In the genomic region with DNA sequence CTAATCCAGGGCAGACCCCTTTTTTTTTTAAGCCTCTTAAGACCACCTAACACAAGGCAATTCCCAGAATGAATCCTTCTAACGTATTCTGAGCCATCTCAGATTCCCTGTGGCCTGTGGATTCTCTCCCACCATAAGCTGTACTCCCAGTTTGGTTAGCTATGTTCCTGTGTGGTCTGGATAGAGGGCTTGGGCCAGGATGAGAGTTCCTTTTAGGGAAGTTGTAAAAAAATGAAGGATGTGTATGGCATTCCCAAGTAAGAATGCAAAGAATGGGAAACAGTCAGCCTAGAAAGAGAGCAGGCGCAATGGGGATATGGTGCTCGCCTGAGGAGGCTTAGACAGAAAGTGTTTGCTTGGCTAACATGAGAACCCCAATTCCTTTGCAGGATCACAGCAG, we compare ENCODE assay signal across 26 mouse cellular contexts. TPM values are rescaled to one million over a fixed set of nuclear protein-coding genes. Genes with fewer than 3 reads are reported as not detected.
DNase-seq lines count a peak whose midpoint lies in the region; ATAC-seq and TF ChIP-seq lines count a peak whose summit lies in the region.
"Had no signal": no experiment of that assay in that cellular context is flagged by ENCODE, and none has a peak within 500 bp of the region (broad histone marks: within the 10 kb centered on the region; RNA-seq: fewer than 3 reads in every experiment).

No protein-coding gene starts in this region.

- DNase-seq in kidney, postnatal 36 days: no peak
- peak; percentile 22 for DNase-seq in lung, postnatal 0 days (ENCODE audit: low spot score)
- DNase-seq in lung, adult 2 months: no peak
- no peak for DNase-seq in right cerebral cortex, postnatal 25 days
- DNase-seq: adrenal gland, postnatal 14 days; cerebellum, adult 11 months; cerebellum, adult 9-10 months; embryo, embryonic 11 days; gastrocnemius, postnatal 25 days; heart, adult 11 months; kidney, adult 18-20 months; kidney, postnatal 14 days; liver, postnatal 0 days; midbrain, embryonic 14.5 days; right cerebral cortex, postnatal 14 days had no signal

- H3K4me2 ChIP-seq in kidney, embryonic 16.5 days (replicated peaks; ENCODE audit: low read depth, low read length): no peak overlapping the region
- no peak overlapping the region for H3K4me2 ChIP-seq in lung, postnatal 0 days (replicated peaks; ENCODE audit: low read depth, low read length)
- H3K4me2 ChIP-seq in stomach, embryonic 16.5 days (ENCODE audit: low read depth, low read length): no peak overlapping the region
- H3K4me2 ChIP-seq: embryonic facial prominence, embryonic 12.5 days; forebrain, embryonic 15.5 days; heart, embryonic 15.5 days; liver, embryonic 12.5 days had no signal

- ATAC-seq in kidney, embryonic 16.5 days (ENCODE audit: low FRiP score, low TSS enrichment): peak; percentile 58
- no peak; the same call in 1 of the 2 replicates for ATAC-seq in lung, postnatal 0 days
- ATAC-seq in stomach, embryonic 16.5 days (ENCODE audit: insufficient read depth, low FRiP score): peak; percentile 82
- no peak for ATAC-seq in CD4-positive, CD25-positive, alpha-beta regulatory T cell, adult 4 months
- ATAC-seq: forebrain, embryonic 15.5 days; hindbrain, postnatal 0 days; liver, embryonic 12.5 days; liver, postnatal 0 days had no signal

- no peaks in the 10 kb centered on the region for H3K36me3 ChIP-seq in kidney, embryonic 16.5 days (ENCODE audit: insufficient read depth, low read length)
- no peaks in the 10 kb centered on the region for H3K36me3 ChIP-seq in lung, postnatal 0 days (ENCODE audit: insufficient read depth, low read length)
- no peaks in the 10 kb centered on the region for H3K36me3 ChIP-seq in stomach, embryonic 16.5 days (ENCODE audit: control insufficient read depth, insufficient read depth, low read length)
- H3K36me3 ChIP-seq: embryonic facial prominence, embryonic 12.5 days; forebrain, embryonic 10.5 days; forebrain, embryonic 15.5 days; heart, embryonic 15.5 days; liver, embryonic 12.5 days had no signal

- TF ChIP-seq POLR2A in lung, adult 2 months (IDR thresholded peaks at IDR 0.05; ENCODE audit: borderline replicate concordance, extremely low read depth, low read depth, low read length): no peak

- WGBS in kidney, embryonic 16.5 days: 71% methylated on average over 3 of the region's 3 CpGs
- WGBS in lung, postnatal 0 days: 60% methylated on average over 3 of the region's 3 CpGs
- 67% methylated on average over 3 of the region's 3 CpGs for WGBS in lung, adult 2 months
- 57% methylated on average over 3 of the region's 3 CpGs for WGBS in stomach, embryonic 16.5 days

- no peak overlapping the region for H3K9ac ChIP-seq in kidney, embryonic 16.5 days (replicated peaks; ENCODE audit: low read length)
- no peak overlapping the region for H3K9ac ChIP-seq in lung, postnatal 0 days (replicated peaks; ENCODE audit: low read depth)
- H3K9ac ChIP-seq in stomach, embryonic 16.5 days (ENCODE audit: low read length): no peak overlapping the region
- H3K9ac ChIP-seq: embryonic facial prominence, embryonic 12.5 days; forebrain, embryonic 15.5 days; heart, embryonic 15.5 days; liver, embryonic 12.5 days; liver, postnatal 0 days had no signal

- 0 out of 2 replicates have a peak overlapping the region, but pooled peaks have one; percentile 13 for H3K27ac ChIP-seq in kidney, embryonic 16.5 days (ENCODE audit: low read length)
- H3K27ac ChIP-seq in lung, postnatal 0 days (ENCODE audit: low read length): no peak overlapping the region
- peak overlapping the region; percentile 62 for H3K27ac ChIP-seq in stomach, embryonic 16.5 days (ENCODE audit: low read length)
- H3K27ac ChIP-seq: embryonic facial prominence, embryonic 12.5 days; forebrain, embryonic 10.5 days; forebrain, embryonic 15.5 days; heart, embryonic 15.5 days; hindbrain, postnatal 0 days; layer of hippocampus, adult 2 months; liver, embryonic 12.5 days had no signal

- no peak for TF ChIP-seq CTCF in lung, postnatal 0 days (IDR thresholded peaks at IDR 0.05)
- no peak for TF ChIP-seq CTCF in lung, adult 2 months (IDR thresholded peaks at IDR 0.05; ENCODE audit: insufficient read depth, low read length)

- no peaks in the 10 kb centered on the region for H3K27me3 ChIP-seq in kidney, embryonic 16.5 days (ENCODE audit: insufficient read depth, low read length)
- no peaks in the 10 kb centered on the region for H3K27me3 ChIP-seq in lung, postnatal 0 days (replicated peaks; ENCODE audit: insufficient read depth, low read length)
- no peaks in the 10 kb centered on the region for H3K27me3 ChIP-seq in stomach, embryonic 16.5 days (ENCODE audit: control insufficient read depth, insufficient read depth, low read length)
- H3K27me3 ChIP-seq: embryonic facial prominence, embryonic 12.5 days; forebrain, embryonic 15.5 days; heart, embryonic 15.5 days; liver, embryonic 12.5 days had no signal

- no peak overlapping the region for H3K4me3 ChIP-seq in kidney, embryonic 16.5 days (ENCODE audit: low read length)
- no peak overlapping the region for H3K4me3 ChIP-seq in lung, postnatal 0 days (ENCODE audit: low read depth, low read length)
- H3K4me3 ChIP-seq in lung, adult 2 months (replicated peaks; ENCODE audit: extremely low read depth, low read depth, low read length): no peak overlapping the region
- no peak overlapping the region for H3K4me3 ChIP-seq in stomach, embryonic 16.5 days (replicated peaks; ENCODE audit: low read length)
- H3K4me3 ChIP-seq: embryonic facial prominence, embryonic 12.5 days; forebrain, embryonic 10.5 days; forebrain, embryonic 15.5 days; heart, embryonic 10.5 days; heart, embryonic 15.5 days; layer of hippocampus, adult 2 months; liver, embryonic 12.5 days had no signal

- no peak for TF ChIP-seq EP300 in lung, postnatal 0 days (IDR thresholded peaks at IDR 0.05)

- no peaks in the 10 kb centered on the region for H3K4me1 ChIP-seq in kidney, embryonic 16.5 days (ENCODE audit: insufficient read depth, low read length)
- H3K4me1 ChIP-seq in lung, postnatal 0 days (ENCODE audit: insufficient read depth, low read depth, low read length): no peaks in the 10 kb centered on the region
- H3K4me1 ChIP-seq in lung, adult 2 months (ENCODE audit: control insufficient read depth, insufficient read depth, low read length): no peaks in the 10 kb centered on the region
- peaks cover 4% of the 10 kb centered on the region; the same call in 1 of the 2 replicates for H3K4me1 ChIP-seq in stomach, embryonic 16.5 days (ENCODE audit: control insufficient read depth, insufficient read depth, low read length)
- H3K4me1 ChIP-seq: embryonic facial prominence, embryonic 12.5 days; forebrain, embryonic 10.5 days; forebrain, embryonic 15.5 days; heart, embryonic 15.5 days; liver, embryonic 12.5 days had no signal

- peaks cover 4% of the 10 kb centered on the region; the same call in 1 of the 2 replicates for H3K9me3 ChIP-seq in kidney, embryonic 16.5 days (ENCODE audit: low read length)
- no peaks in the 10 kb centered on the region for H3K9me3 ChIP-seq in lung, postnatal 0 days (ENCODE audit: low read length)
- no peaks in the 10 kb centered on the region for H3K9me3 ChIP-seq in stomach, embryonic 16.5 days (replicated peaks; ENCODE audit: control insufficient read depth, low read length)
- H3K9me3 ChIP-seq: embryonic facial prominence, embryonic 12.5 days; forebrain, embryonic 10.5 days; forebrain, embryonic 15.5 days; heart, embryonic 10.5 days; heart, embryonic 15.5 days; liver, embryonic 12.5 days had no signal

RNA-seq across cellular contexts. Expression of a gene that starts 18.6 kb away (rescaled TPM):
- 20.2 and 21.4 TPM in 2 replicates for polyA plus RNA-seq in kidney, embryonic 16.5 days (2015; fragmentation: Nextera tagmentation; extraction: Ambion mirVana)
- polyA plus RNA-seq in lung, postnatal 0 days (2015; fragmentation: Nextera tagmentation; extraction: Ambion mirVana): 5.8 and 6.5 TPM in 2 replicates
- polyA plus RNA-seq in lung, adult 2 months (2012; rRNA removed): 2.8 and 4.7 TPM in 2 replicates
- 18.8 and 18.9 TPM in 2 replicates for polyA plus RNA-seq in stomach, embryonic 16.5 days (2015; fragmentation: Nextera tagmentation; extraction: Ambion mirVana)
- polyA plus RNA-seq in CD4-positive, CD25-positive, alpha-beta regulatory T cell, adult 4 months (2017; shearing (Covaris generic)): 10 to 100 TPM; 46.9 to 47.9 TPM

RNA-seq across cellular contexts. Expression of a gene that starts 46.8 kb away (rescaled TPM):
- 27.1 and 38.0 TPM in 2 replicates for polyA plus RNA-seq in kidney, embryonic 16.5 days (2015; fragmentation: Nextera tagmentation; extraction: Ambion mirVana)
- polyA plus RNA-seq in lung, postnatal 0 days (2015; fragmentation: Nextera tagmentation; extraction: Ambion mirVana): 22.3 and 26.1 TPM in 2 replicates
- 6.6 and 8.4 TPM in 2 replicates for polyA plus RNA-seq in lung, adult 2 months (2012; rRNA removed)
- polyA plus RNA-seq in stomach, embryonic 16.5 days (2015; fragmentation: Nextera tagmentation; extraction: Ambion mirVana): 25.8 and 31.0 TPM in 2 replicates
- 10 to 100 TPM; 29.1 to 33.3 TPM for polyA plus RNA-seq in CD4-positive, CD25-positive, alpha-beta regulatory T cell, adult 4 months (2017; shearing (Covaris generic))

RNA-seq across cellular contexts. Expression of a gene that starts 46.9 kb away (rescaled TPM):
- polyA plus RNA-seq in kidney, embryonic 16.5 days (2015; fragmentation: Nextera tagmentation; extraction: Ambion mirVana): 16.3 and 16.5 TPM in 2 replicates
- 13.8 and 16.8 TPM in 2 replicates for polyA plus RNA-seq in lung, postnatal 0 days (2015; fragmentation: Nextera tagmentation; extraction: Ambion mirVana)
- 16.2 and 22.5 TPM in 2 replicates for polyA plus RNA-seq in lung, adult 2 months (2012; rRNA removed)
- 16.6 and 18.8 TPM in 2 replicates for polyA plus RNA-seq in stomach, embryonic 16.5 days (2015; fragmentation: Nextera tagmentation; extraction: Ambion mirVana)
- 10 to 100 TPM; 15.5 to 22.3 TPM for polyA plus RNA-seq in CD4-positive, CD25-positive, alpha-beta regulatory T cell, adult 4 months (2017; shearing (Covaris generic))

Comparison
In these comparisons a context has a peak if more than half of its experiments do, and no peak if none do; other contexts are left out.
1. ATAC-seq: peak in kidney, embryonic 16.5 days (single experiment) and stomach, embryonic 16.5 days (single experiment); none in lung, postnatal 0 days (single experiment) and CD4-positive, CD25-positive, alpha-beta regulatory T cell, adult 4 months (single experiment).